Mouse (Mus musculus): ENCODE results near the gene Themis. TPM values are rescaled to one million over a fixed set of nuclear protein-coding genes. Genes with fewer than 3 reads are reported as not detected.

Gene Themis
- total RNA-seq (2014; rRNA removed) = not detected in 2 replicates
- polyA plus RNA-seq (2015; fragmentation: Nextera tagmentation; extraction: Ambion mirVana) = not detected in 2 replicates

GRCm38 (mm10) chr10:28668261-28668660, at the start of gene Themis:
TSS of gene Themis (plus strand) at chr10:28668360.
- Histone ChIP-seq H3K36me3 (ENCODE audit: insufficient read depth, low read length) (no peaks in the 10 kb centered on the region), H3K9me3 (ENCODE audit: low read length) (no peaks in the 10 kb centered on the region), H3K4me3 (ENCODE audit: low read length) (no peak within 1 kb of the TSS), H3K27ac (no peak within 1 kb of the TSS), H3K27me3 (ENCODE audit: insufficient read depth, low read length) (no peaks in the 10 kb centered on the region), H3K4me2 (ENCODE audit: low read depth, low read length) (no peak within 1 kb of the TSS), H3K9ac (replicated peaks; ENCODE audit: low read length) (no peak within 1 kb of the TSS), H3K4me1 (ENCODE audit: insufficient read depth, low read length) (no peaks in the 10 kb centered on the region)
- no peak for TF ChIP-seq CTCF (IDR thresholded peaks at IDR 0.05; ENCODE audit: low read depth)
- 69% methylated on average over 5 of the region's 5 CpGs for WGBS
- ATAC-seq (no peak), DNase-seq (ENCODE audit: low spot score) (no peak)

GRCm38 (mm10) chr10:28619415-28619814, 48.7 kb upstream of the Themis start:
- no peak overlapping the region for H3K4me2 ChIP-seq (ENCODE audit: low read depth, low read length)
- no peaks in the 10 kb centered on the region for H3K4me1 ChIP-seq (ENCODE audit: insufficient read depth, low read length)
- WGBS = 71% methylated on average over 1 of the region's 1 CpGs
- no peak for ATAC-seq
- H3K4me3 ChIP-seq (ENCODE audit: low read length) = no peak overlapping the region
- TF ChIP-seq CTCF (IDR thresholded peaks at IDR 0.05; ENCODE audit: low read depth) = no peak
- H3K36me3 ChIP-seq (ENCODE audit: insufficient read depth, low read length) = no peaks in the 10 kb centered on the region
- no peaks in the 10 kb centered on the region for H3K27me3 ChIP-seq (ENCODE audit: insufficient read depth, low read length)
- no peak overlapping the region for H3K9ac ChIP-seq (replicated peaks; ENCODE audit: low read length)
- no peaks in the 10 kb centered on the region for H3K9me3 ChIP-seq (ENCODE audit: low read length)
- no peak for DNase-seq (ENCODE audit: low spot score)
- H3K27ac ChIP-seq = no peak overlapping the region

GRCm38 (mm10) chr10:28636096-28636495, 32.1 kb upstream of the Themis start:
- no peaks in the 10 kb centered on the region for H3K4me1 ChIP-seq (ENCODE audit: insufficient read depth, low read length)

GRCm38 (mm10) chr10:28641887-28642286, 26.3 kb upstream of the Themis start:
- WGBS = 78% methylated on average over 2 of the region's 2 CpGs
- Histone ChIP-seq H3K4me3 (ENCODE audit: low read length) (no peak overlapping the region), H3K27ac (no peak overlapping the region), H3K27me3 (ENCODE audit: insufficient read depth, low read length) (no peaks in the 10 kb centered on the region), H3K36me3 (ENCODE audit: insufficient read depth, low read length) (no peaks in the 10 kb centered on the region), H3K9me3 (ENCODE audit: low read length) (no peaks in the 10 kb centered on the region), H3K4me2 (ENCODE audit: low read depth, low read length) (no peak overlapping the region), H3K9ac (replicated peaks; ENCODE audit: low read length) (no peak overlapping the region), H3K4me1 (ENCODE audit: insufficient read depth, low read length) (no peaks in the 10 kb centered on the region)
- ATAC-seq (no peak), DNase-seq (ENCODE audit: low spot score) (no peak)
- TF ChIP-seq CTCF (IDR thresholded peaks at IDR 0.05; ENCODE audit: low read depth) = no peak

More at GRCm38 (mm10) chr10:28636096-28636495, 32.1 kb upstream of the Themis start:
- TF ChIP-seq CTCF (IDR thresholded peaks at IDR 0.05; ENCODE audit: low read depth) = no peak
- DNase-seq (ENCODE audit: low spot score) = no peak
- no peak overlapping the region for H3K4me2 ChIP-seq (ENCODE audit: low read depth, low read length)
- no peak for ATAC-seq
- no peak overlapping the region for H3K27ac ChIP-seq
- no peak overlapping the region for H3K9ac ChIP-seq (replicated peaks; ENCODE audit: low read length)
- H3K4me3 ChIP-seq (ENCODE audit: low read length) = no peak overlapping the region
- no peaks in the 10 kb centered on the region for H3K27me3 ChIP-seq (ENCODE audit: insufficient read depth, low read length)
- no peaks in the 10 kb centered on the region for H3K9me3 ChIP-seq (ENCODE audit: low read length)
- H3K36me3 ChIP-seq (ENCODE audit: insufficient read depth, low read length) = no peaks in the 10 kb centered on the region

- H3K27me3 ChIP-seq (ENCODE audit: insufficient read depth, low read length) = no peaks in the 10 kb centered on the region
- H3K9me3 ChIP-seq (ENCODE audit: low read length) = no peaks in the 10 kb centered on the region
- no peaks in the 10 kb centered on the region for H3K36me3 ChIP-seq (ENCODE audit: insufficient read depth, low read length)
- DNase-seq (ENCODE audit: low spot score) (no peak), ATAC-seq (no peak)
- whole genome bisulfite sequencing = 87% methylated on average over 2 of the region's 2 CpGs
- no peak overlapping the region for H3K4me2 ChIP-seq (ENCODE audit: low read depth, low read length)
- no peak for TF ChIP-seq CTCF (IDR thresholded peaks at IDR 0.05; ENCODE audit: low read depth)
- H3K27ac ChIP-seq = no peak overlapping the region
- H3K4me3 ChIP-seq (ENCODE audit: low read length) = no peak overlapping the region
- no peak overlapping the region for H3K9ac ChIP-seq (replicated peaks; ENCODE audit: low read length)
- no peaks in the 10 kb centered on the region for H3K4me1 ChIP-seq (ENCODE audit: insufficient read depth, low read length)
Observed at GRCm38 (mm10) chr10:28647855-28648254, 20.3 kb upstream of the Themis start.

GRCm38 (mm10) chr10:28649109-28649899, 18.9 kb upstream of the Themis start:
- no peak for TF ChIP-seq CTCF (IDR thresholded peaks at IDR 0.05; ENCODE audit: low read depth)
- Histone ChIP-seq H3K4me1 (ENCODE audit: insufficient read depth, low read length) (no peaks in the 10 kb centered on the region), H3K9ac (replicated peaks; ENCODE audit: low read length) (no peak overlapping the region), H3K27me3 (ENCODE audit: insufficient read depth, low read length) (no peaks in the 10 kb centered on the region), H3K9me3 (ENCODE audit: low read length) (no peaks in the 10 kb centered on the region), H3K4me3 (ENCODE audit: low read length) (no peak overlapping the region), H3K27ac (no peak overlapping the region), H3K4me2 (ENCODE audit: low read depth, low read length) (no peak overlapping the region), H3K36me3 (ENCODE audit: insufficient read depth, low read length) (no peaks in the 10 kb centered on the region)
- ATAC-seq (no peak), DNase-seq (ENCODE audit: low spot score) (no peak)
- 71% methylated on average over 6 of the region's 6 CpGs for WGBS

- DNase-seq (ENCODE audit: low spot score) (no peak), ATAC-seq (no peak)
- TF ChIP-seq CTCF (IDR thresholded peaks at IDR 0.05; ENCODE audit: low read depth) = no peak
- H3K9ac ChIP-seq (replicated peaks; ENCODE audit: low read length) = no peak overlapping the region
- no peak overlapping the region for H3K27ac ChIP-seq
- no peak overlapping the region for H3K4me2 ChIP-seq (ENCODE audit: low read depth, low read length)
- WGBS = 14% methylated on average over 1 of the region's 1 CpGs
- H3K36me3 ChIP-seq (ENCODE audit: insufficient read depth, low read length) = no peaks in the 10 kb centered on the region
- no peaks in the 10 kb centered on the region for H3K27me3 ChIP-seq (ENCODE audit: insufficient read depth, low read length)
- H3K4me3 ChIP-seq (ENCODE audit: low read length) = no peak overlapping the region
- H3K4me1 ChIP-seq (ENCODE audit: insufficient read depth, low read length) = no peaks in the 10 kb centered on the region
- no peaks in the 10 kb centered on the region for H3K9me3 ChIP-seq (ENCODE audit: low read length)
Observed at GRCm38 (mm10) chr10:28649900-28650160, 18.3 kb upstream of the Themis start.

Measured in hindbrain, postnatal 0 days (tissue).